Mouse (Mus musculus): ENCODE data around the gene Tnfrsf25.

Gene Tnfrsf25

GRCm38 (mm10) chr4:152092751-152093293, 22.9 kb upstream of the Tnfrsf25 start:
- no peak for DNase-seq (ENCODE audit: low read depth, low spot score)

- no peak for DNase-seq (ENCODE audit: low read depth, low spot score)
These were observed 21.5 kb upstream of the Tnfrsf25 start for GRCm38 (mm10) chr4:152094233-152094632.

- DNase-seq (ENCODE audit: low read depth, low spot score): peak; percentile 83
These were observed 19.5 kb upstream of the Tnfrsf25 start for GRCm38 (mm10) chr4:152095937-152096910.

- no peak for DNase-seq (ENCODE audit: low read depth, low spot score)
These were observed 18.8 kb upstream of the Tnfrsf25 start for GRCm38 (mm10) chr4:152096927-152097326.

GRCm38 (mm10) chr4:152097911-152098799, 17.6 kb upstream of the Tnfrsf25 start:
- DNase-seq (ENCODE audit: low read depth, low spot score): peak; percentile 94

- DNase-seq (ENCODE audit: low read depth, low spot score): no peak
These were observed 15.2 kb upstream of the Tnfrsf25 start for GRCm38 (mm10) chr4:152100541-152100940.

GRCm38 (mm10) chr4:152101081-152101653, 14.6 kb upstream of the Tnfrsf25 start:
- DNase-seq (ENCODE audit: low read depth, low spot score): no peak

GRCm38 (mm10) chr4:152101921-152102320, 13.8 kb upstream of the Tnfrsf25 start:
- no peak for DNase-seq (ENCODE audit: low read depth, low spot score)

- peak; percentile 87 for DNase-seq (ENCODE audit: low read depth, low spot score)
These were observed 12.7 kb upstream of the Tnfrsf25 start for GRCm38 (mm10) chr4:152103025-152103424.

GRCm38 (mm10) chr4:152106746-152107145, 9.0 kb upstream of the Tnfrsf25 start:
- DNase-seq (ENCODE audit: low read depth, low spot score): peak; percentile 64

GRCm38 (mm10) chr4:152107493-152107892, 8.2 kb upstream of the Tnfrsf25 start:
- peak; percentile 75 for DNase-seq (ENCODE audit: low read depth, low spot score)

- peak; percentile 93 for DNase-seq (ENCODE audit: low read depth, low spot score)
These were observed 7.7 kb upstream of the Tnfrsf25 start for GRCm38 (mm10) chr4:152107971-152108509.

GRCm38 (mm10) chr4:152108673-152109072, 7.1 kb upstream of the Tnfrsf25 start:
- DNase-seq (ENCODE audit: low read depth, low spot score): no peak

GRCm38 (mm10) chr4:152109509-152109908, 6.2 kb upstream of the Tnfrsf25 start:
- DNase-seq (ENCODE audit: low read depth, low spot score): no peak

GRCm38 (mm10) chr4:152110689-152111088, 5.0 kb upstream of the Tnfrsf25 start:
- no peak for DNase-seq (ENCODE audit: low read depth, low spot score)

GRCm38 (mm10) chr4:152112329-152112728, 3.4 kb upstream of the Tnfrsf25 start:
- DNase-seq (ENCODE audit: low read depth, low spot score): no peak

- DNase-seq (ENCODE audit: low read depth, low spot score): peak; percentile 54
These were observed 1.7 kb upstream of the Tnfrsf25 start for GRCm38 (mm10) chr4:152114080-152114479.

GRCm38 (mm10) chr4:152117538-152117937, 1.8 kb downstream of the Tnfrsf25 start:
- no peak for DNase-seq (ENCODE audit: low read depth, low spot score)

- DNase-seq (ENCODE audit: low read depth, low spot score): peak; percentile 82
These were observed 3.9 kb downstream of the Tnfrsf25 start for GRCm38 (mm10) chr4:152119396-152120292.

Data from ZHBTc4 (cell line).